Mouse (Mus musculus): ENCODE data around the gene Nudt17. TPM values are rescaled to one million over a fixed set of nuclear protein-coding genes. Genes with fewer than 3 reads are reported as not detected.
A peak's percentile ranks its signal among the peaks of the same experiment; 100 is the strongest.
"Not testable (repeated sequence)": the region's sequence is repeated elsewhere in the genome, so short reads cannot be mapped to it uniquely, and the experiment has no call there.

Nudt17 gene
- polyA plus RNA-seq, 1 experiment from 2014 or later, result 14.7 TPM

DNA sequence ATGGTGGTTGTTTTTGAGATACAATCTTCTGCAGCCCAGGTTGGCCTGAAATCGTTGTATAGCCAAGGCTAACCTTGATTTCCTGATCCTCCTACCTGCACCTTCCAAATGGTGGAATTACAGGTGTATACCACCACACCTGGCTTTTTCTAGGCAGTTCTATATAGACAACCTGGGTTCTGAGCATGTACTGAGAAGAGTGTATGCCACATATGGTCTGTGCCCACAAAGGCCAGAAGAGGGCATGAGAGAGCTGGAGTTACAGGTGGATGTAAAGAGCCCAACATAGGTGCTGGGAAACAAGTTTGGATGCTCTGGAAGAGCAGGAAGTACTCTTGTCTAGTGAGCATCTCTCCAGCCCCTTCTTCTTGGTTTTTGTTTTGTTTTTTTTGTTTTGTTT, 41.0 kb downstream of the Nudt17 start:
- 0 out of 2 replicates have a peak, but pooled peaks cover 3% of the 10 kb centered on the region for H3K27me3 ChIP-seq
- no peak for ATAC-seq (ENCODE audit: insufficient number of reproducible peaks, insufficient read depth, low FRiP score, low TSS enrichment)
- no peak overlapping the region for H3K27ac ChIP-seq
- WGBS, result 34% methylated on average over 1 of the region's 1 CpGs
- H3K4me1 ChIP-seq, result peaks cover 17% of the 10 kb centered on the region
- H3K4me2 ChIP-seq (replicated peaks), result no peak overlapping the region
- no peaks in the 10 kb centered on the region for H3K36me3 ChIP-seq
- no peak overlapping the region for H3K4me3 ChIP-seq
- no peak overlapping the region for H3K9ac ChIP-seq
- no peaks in the 10 kb centered on the region for H3K9me3 ChIP-seq

DNA sequence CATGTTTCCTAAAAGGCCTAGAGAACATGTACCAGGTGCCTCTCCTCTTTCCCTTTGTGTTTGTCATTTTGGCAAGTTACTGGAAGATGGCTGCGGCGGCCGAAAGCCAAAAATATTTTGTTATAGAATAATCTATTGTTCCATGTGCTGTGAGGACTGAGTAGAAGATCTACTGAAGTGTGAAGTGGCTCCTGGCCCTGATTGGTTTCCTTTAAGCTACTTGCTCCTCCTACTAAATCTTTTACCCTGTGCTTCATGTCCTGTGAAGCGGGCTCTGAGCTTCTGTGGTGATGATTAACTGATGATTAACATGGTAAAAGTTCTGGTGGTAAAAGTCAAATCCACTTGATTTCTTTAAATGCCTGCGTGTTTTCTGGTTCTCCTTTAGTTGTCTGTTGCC, 41.4 kb downstream of the Nudt17 start:
- H3K27ac ChIP-seq, result no peak overlapping the region
- H3K4me1 ChIP-seq, result peaks cover 17% of the 10 kb centered on the region
- WGBS, result 91% methylated on average over 5 of the region's 5 CpGs
- no peak for ATAC-seq (ENCODE audit: insufficient number of reproducible peaks, insufficient read depth, low FRiP score, low TSS enrichment)
- no peaks in the 10 kb centered on the region for H3K9me3 ChIP-seq
- H3K9ac ChIP-seq, result no peak overlapping the region
- H3K36me3 ChIP-seq, result no peaks in the 10 kb centered on the region
- H3K4me3 ChIP-seq, result no peak overlapping the region
- H3K27me3 ChIP-seq, result 0 out of 2 replicates have a peak, but pooled peaks cover 3% of the 10 kb centered on the region
- H3K4me2 ChIP-seq (replicated peaks), result no peak overlapping the region

DNA sequence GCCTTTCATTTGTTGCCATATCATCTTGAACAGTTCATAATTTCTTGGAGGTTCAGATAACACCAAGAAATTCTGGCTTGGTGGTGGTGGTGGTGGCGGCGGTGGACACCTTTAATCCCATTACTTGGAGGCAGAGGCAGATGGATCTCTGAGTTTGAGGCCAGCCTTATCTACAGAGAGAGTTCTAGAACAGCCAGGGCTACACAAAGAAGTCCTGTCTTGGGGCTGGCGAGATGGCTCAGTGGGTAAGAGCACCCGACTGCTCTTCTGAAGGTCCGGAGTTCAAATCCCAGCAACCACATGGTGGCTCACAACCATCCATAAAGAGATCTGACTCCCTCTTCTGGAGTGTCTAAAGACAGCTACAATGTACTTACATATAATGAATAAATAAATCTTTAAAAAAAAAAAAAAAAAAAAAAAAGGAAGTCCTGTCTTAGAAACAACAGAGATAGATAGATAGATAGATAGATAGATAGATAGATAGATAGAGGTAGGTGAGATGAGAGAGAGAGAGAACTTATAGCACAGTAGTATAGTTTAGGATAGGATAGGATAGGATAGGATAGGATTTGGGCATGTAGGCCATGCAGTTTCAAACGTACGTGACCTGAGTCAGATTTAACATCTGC, 42.5 kb downstream of the Nudt17 start:
- ATAC-seq (ENCODE audit: insufficient number of reproducible peaks, insufficient read depth, low FRiP score, low TSS enrichment), result not testable (repeated sequence)
- WGBS, result 86% methylated on average over 7 of the region's 7 CpGs

DNA sequence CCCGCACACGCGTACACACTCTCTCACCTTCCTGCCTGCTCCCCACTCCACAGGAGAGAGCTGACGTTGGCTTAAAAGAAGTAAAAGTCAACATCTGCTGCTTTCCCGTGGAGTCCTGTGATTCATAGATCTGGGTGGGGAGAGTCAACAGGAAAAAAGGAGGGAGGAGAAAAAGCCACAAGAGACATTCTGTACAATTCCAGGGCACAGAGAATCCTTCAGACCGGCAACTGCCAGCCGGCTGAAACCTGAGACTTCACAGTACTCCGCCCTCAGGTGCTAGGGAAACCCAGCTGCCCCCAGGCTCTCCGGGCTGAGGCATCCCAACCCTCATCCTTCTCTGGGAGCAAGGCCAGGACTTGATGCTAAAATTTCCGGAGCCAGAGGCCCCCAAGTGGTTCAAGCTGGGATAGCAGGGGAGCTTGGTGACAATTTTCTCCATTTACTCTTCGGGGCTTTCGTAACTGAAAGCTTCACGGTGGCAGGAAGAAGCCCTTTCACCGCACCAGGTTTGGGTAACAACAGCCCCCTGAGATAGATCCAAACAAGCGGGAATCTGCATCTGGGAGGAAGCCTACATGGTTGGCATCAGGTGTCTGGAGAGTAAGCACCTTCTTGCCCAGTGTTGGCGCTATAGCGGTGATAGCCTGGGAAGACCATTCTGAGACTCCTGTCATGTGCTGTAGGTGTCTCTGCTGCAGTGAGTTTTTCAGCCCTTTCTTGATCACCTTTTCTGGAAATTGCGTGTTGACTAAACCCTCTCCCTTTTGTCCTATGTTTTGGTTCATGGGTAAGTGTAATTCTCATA, 44.7 kb downstream of the Nudt17 start:
- Histone ChIP-seq H3K4me3 (peak overlapping the region; percentile 19), H3K27me3 (no peaks in the 10 kb centered on the region), H3K9me3 (no peaks in the 10 kb centered on the region), H3K4me2 (replicated peaks) (peak overlapping the region; percentile 51), H3K27ac (peak overlapping the region; percentile 82), H3K9ac (peak overlapping the region; percentile 45; the same call in 1 of the 2 replicates), H3K36me3 (no peaks in the 10 kb centered on the region), H3K4me1 (peaks cover 17% of the 10 kb centered on the region)
- WGBS, result 7% methylated on average over 18 of the region's 18 CpGs
- ATAC-seq (ENCODE audit: insufficient number of reproducible peaks, insufficient read depth, low FRiP score, low TSS enrichment), result peak; percentile 91

More for the DNA sequence above, 42.5 kb downstream of the Nudt17 start:
- not testable (repeated sequence) for H3K4me2 ChIP-seq (replicated peaks); H3K27ac ChIP-seq; H3K27me3 ChIP-seq; H3K4me3 ChIP-seq; H3K9ac ChIP-seq; H3K36me3 ChIP-seq; H3K9me3 ChIP-seq
- H3K4me1 ChIP-seq, result peaks cover 17% of the 10 kb centered on the region

DNA sequence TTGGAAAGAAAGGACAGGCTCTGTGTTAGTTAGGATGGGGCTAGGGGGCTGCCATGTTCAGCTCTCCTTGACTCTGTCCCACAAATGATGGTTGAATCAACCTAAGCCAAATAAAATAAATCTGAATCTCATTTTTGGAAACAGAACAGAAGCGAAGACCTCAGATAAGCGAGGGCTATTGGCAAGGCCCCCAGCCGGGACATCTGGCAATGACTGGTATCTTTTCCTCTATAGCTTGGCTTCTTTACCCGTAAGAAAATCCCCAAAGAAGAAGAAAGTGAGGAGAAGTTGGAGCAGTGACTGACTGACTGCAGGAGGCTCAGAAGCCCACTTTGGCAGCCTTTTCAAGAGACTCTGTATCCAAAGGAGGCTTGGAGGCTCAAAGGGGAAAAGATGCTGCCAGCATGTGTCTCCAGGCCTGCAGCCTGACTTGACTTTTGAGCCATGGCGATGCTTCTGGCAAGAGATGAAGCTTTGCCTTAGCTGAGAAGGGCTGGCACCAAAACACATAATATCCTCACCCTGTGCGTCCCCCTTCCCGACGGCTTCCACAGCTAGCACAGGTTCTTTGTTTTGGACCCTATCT, 45.5 kb downstream of the Nudt17 start:
- no peaks in the 10 kb centered on the region for H3K9me3 ChIP-seq
- no peaks in the 10 kb centered on the region for H3K27me3 ChIP-seq
- 45% methylated on average over 8 of the region's 8 CpGs for WGBS
- H3K4me1 ChIP-seq, result peaks cover 17% of the 10 kb centered on the region
- peak overlapping the region; percentile 82 for H3K27ac ChIP-seq
- H3K9ac ChIP-seq, result 0 out of 2 replicates have a peak overlapping the region, but pooled peaks have one; percentile 15
- H3K36me3 ChIP-seq, result no peaks in the 10 kb centered on the region
- H3K4me3 ChIP-seq, result peak overlapping the region; percentile 19; the same call in 1 of the 2 replicates
- H3K4me2 ChIP-seq (replicated peaks), result peak overlapping the region; percentile 51
- ATAC-seq (ENCODE audit: insufficient number of reproducible peaks, insufficient read depth, low FRiP score, low TSS enrichment), result no peak

DNA sequence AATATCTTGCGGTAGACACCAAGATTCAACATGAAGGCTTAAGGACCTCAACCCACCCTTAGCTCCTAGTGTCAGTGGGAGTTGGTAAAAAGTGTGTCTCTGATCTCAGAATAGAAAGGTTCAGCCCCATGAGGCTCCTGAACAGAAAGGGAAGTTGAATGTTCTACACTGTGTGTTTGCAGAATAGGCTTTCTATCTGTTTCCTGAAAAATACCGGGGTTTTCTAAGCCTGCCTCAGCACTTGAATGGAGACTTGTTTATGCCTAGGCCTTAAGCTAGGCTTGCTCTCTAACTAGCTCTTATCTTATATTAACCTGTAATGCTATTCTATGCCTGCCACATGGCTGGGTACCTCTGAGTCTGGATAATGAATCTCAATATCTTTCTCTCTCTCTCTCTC, 47.5 kb downstream of the Nudt17 start:
- H3K4me2 ChIP-seq (replicated peaks), result no peak overlapping the region
- no peak overlapping the region for H3K4me3 ChIP-seq
- H3K27me3 ChIP-seq, result no peaks in the 10 kb centered on the region
- H3K4me1 ChIP-seq, result peaks cover 17% of the 10 kb centered on the region
- no peak overlapping the region for H3K9ac ChIP-seq
- no peak for ATAC-seq (ENCODE audit: insufficient number of reproducible peaks, insufficient read depth, low FRiP score, low TSS enrichment)
- H3K36me3 ChIP-seq, result peaks cover 4% of the 10 kb centered on the region; the same call in 1 of the 2 replicates
- 93% methylated on average over 2 of the region's 2 CpGs for WGBS
- no peak overlapping the region for H3K27ac ChIP-seq
- no peaks in the 10 kb centered on the region for H3K9me3 ChIP-seq

Other genes with a start within 250 kb of the Nudt17 start
- 3.2 and 4.0 TPM in 2 replicates for gene Hfe2, start 183.4 kb downstream of the Nudt17 start, polyA plus RNA-seq (2016; fragmentation: Nextera tagmentation; extraction: Ambion mirVana)
- 75.8 and 80.8 TPM in 2 replicates for gene Txnip, start 150.6 kb downstream of the Nudt17 start, polyA plus RNA-seq (2016; fragmentation: Nextera tagmentation; extraction: Ambion mirVana)
- 2.1 and 2.4 TPM in 2 replicates for gene Gm16253, start 131.6 kb downstream of the Nudt17 start, polyA plus RNA-seq (2016; fragmentation: Nextera tagmentation; extraction: Ambion mirVana)
- 49.8 and 52.1 TPM in 2 replicates for gene Polr3gl, start 114.4 kb downstream of the Nudt17 start, polyA plus RNA-seq (2016; fragmentation: Nextera tagmentation; extraction: Ambion mirVana)
- 2.1 and 2.3 TPM in 2 replicates for gene Ankrd34a, start 111.9 kb downstream of the Nudt17 start, polyA plus RNA-seq (2016; fragmentation: Nextera tagmentation; extraction: Ambion mirVana)
- gene Lix1l, start 107.4 kb downstream of the Nudt17 start, polyA plus RNA-seq (2016; fragmentation: Nextera tagmentation; extraction: Ambion mirVana), result 6.8 and 8.1 TPM in 2 replicates
- gene Rbm8a, start 78.6 kb downstream of the Nudt17 start, polyA plus RNA-seq (2016; fragmentation: Nextera tagmentation; extraction: Ambion mirVana), result 167 and 172 TPM in 2 replicates
- 54.6 and 55.0 TPM in 2 replicates for gene Pex11b, start 73.2 kb downstream of the Nudt17 start, polyA plus RNA-seq (2016; fragmentation: Nextera tagmentation; extraction: Ambion mirVana)
- 0.10 and 0.13 TPM in 2 replicates for gene Gm42957, start 73.1 kb downstream of the Nudt17 start, polyA plus RNA-seq (2016; fragmentation: Nextera tagmentation; extraction: Ambion mirVana)
- 0.81 and 0.95 TPM in 2 replicates for gene Itga10, start 63.0 kb downstream of the Nudt17 start, polyA plus RNA-seq (2016; fragmentation: Nextera tagmentation; extraction: Ambion mirVana)
- 0.92 and 1.1 TPM in 2 replicates for gene Ankrd35, start 38.4 kb downstream of the Nudt17 start, polyA plus RNA-seq (2016; fragmentation: Nextera tagmentation; extraction: Ambion mirVana)
- gene Pias3, start 12.2 kb downstream of the Nudt17 start, polyA plus RNA-seq (2016; fragmentation: Nextera tagmentation; extraction: Ambion mirVana), result 77.4 and 77.5 TPM in 2 replicates
- gene Polr3c, start 19.1 kb upstream of the Nudt17 start, polyA plus RNA-seq (2016; fragmentation: Nextera tagmentation; extraction: Ambion mirVana), result 35.5 and 36.6 TPM in 2 replicates
- gene Rnf115, start 19.1 kb upstream of the Nudt17 start, polyA plus RNA-seq (2016; fragmentation: Nextera tagmentation; extraction: Ambion mirVana), result 64.5 and 70.3 TPM in 2 replicates
- gene Pdzk1, start 120.7 kb upstream of the Nudt17 start, polyA plus RNA-seq (2016; fragmentation: Nextera tagmentation; extraction: Ambion mirVana), result not detected in 2 replicates
- gene Cd160, start 120.8 kb upstream of the Nudt17 start, polyA plus RNA-seq (2016; fragmentation: Nextera tagmentation; extraction: Ambion mirVana), result 0.10 and 0.18 TPM in 2 replicates
- 14.3 and 20.6 TPM in 2 replicates for gene Gja5, start 196.1 kb upstream of the Nudt17 start, polyA plus RNA-seq (2016; fragmentation: Nextera tagmentation; extraction: Ambion mirVana)
- 40.8 and 43.1 TPM in 2 replicates for gene Gpr89, start 196.8 kb upstream of the Nudt17 start, polyA plus RNA-seq (2016; fragmentation: Nextera tagmentation; extraction: Ambion mirVana)
- gene Gja8, start 217.5 kb upstream of the Nudt17 start, polyA plus RNA-seq (2016; fragmentation: Nextera tagmentation; extraction: Ambion mirVana), result 0.65 and 2.4 TPM in 2 replicates